Mouse (Mus musculus) neutrophil, adult 65 days (primary cell): ENCODE measurements around the gene Mettl26. TPM values are rescaled to one million over a fixed set of nuclear protein-coding genes. Genes with fewer than 3 reads are reported as not detected.

ENCODE experiments used
- total RNA-seq: library from RNA; stranded (reverse); gene quantifications from 2 replicates; pipeline ENCODE4 v1.2.4, GENCODE M21; 2023

Mettl26 gene
- 6.4 and 6.5 TPM in 2 replicates for total RNA-seq

GRCm38 (mm10) chr17:25874721-25875170 lies at the start of gene Mettl26:
Gene Mettl26, plus strand, starts transcription at chr17:25875074.

GRCm38 (mm10) chr17:25828712-25829557 lies 45.9 kb upstream of the Mettl26 start, which contains the start of gene Jmjd8:
Gene Jmjd8, plus strand, starts transcription at chr17:25828867.

GRCm38 (mm10) chr17:25833291-25833663 lies 41.6 kb upstream of the Mettl26 start, which contains the start of gene Stub1:
Gene Stub1, minus strand, starts transcription at chr17:25833404.

GRCm38 (mm10) chr17:25837076-25837410 lies 37.8 kb upstream of the Mettl26 start, which contains the start of gene Rhbdl1:
Gene Rhbdl1, minus strand, starts transcription at chr17:25837295.

GRCm38 (mm10) chr17:25841117-25841880 lies 33.6 kb upstream of the Mettl26 start, which contains the start of gene Gm20683:
Gene Gm20683, minus strand, starts transcription at chr17:25841763.

GRCm38 (mm10) chr17:25844396-25844901 lies 30.4 kb upstream of the Mettl26 start, which contains the start of gene Rhot2:
Gene Rhot2, minus strand, starts transcription at chr17:25844851.

GRCm38 (mm10) chr17:25860832-25861703 lies 13.8 kb upstream of the Mettl26 start, which contains the start of gene Wdr90:
Gene Wdr90, minus strand, starts transcription at chr17:25861501.

GRCm38 (mm10) chr17:25868601-25869191 lies 6.2 kb upstream of the Mettl26 start, which contains the start of gene Mcrip2:
Gene Mcrip2, minus strand, starts transcription at chr17:25868764.

GRCm38 (mm10) chr17:25880196-25880910 lies 5.5 kb downstream of the Mettl26 start, which contains the start of gene Wfikkn1:
Gene Wfikkn1, minus strand, starts transcription at chr17:25880858.

GRCm38 (mm10) chr17:25919144-25919785 lies 44.4 kb downstream of the Mettl26 start, which contains the start of gene Rab40c:
Gene Rab40c, minus strand, starts transcription at chr17:25919727.

Other genes with a start within 250 kb of the Mettl26 start
- gene Gng13, start 157.9 kb upstream of the Mettl26 start, total RNA-seq, result not detected in 2 replicates
- 9.7 and 18.7 TPM in 2 replicates for gene Chtf18, start 147.7 kb upstream of the Mettl26 start, total RNA-seq
- 4.5 TPM in 2 replicates for gene Rpusd1, start 147.4 kb upstream of the Mettl26 start, total RNA-seq
- not detected in 2 replicates for gene Mslnl, start 139.0 kb upstream of the Mettl26 start, total RNA-seq
- gene Msln, start 120.7 kb upstream of the Mettl26 start, total RNA-seq, result 0.88 TPM in 1 of 2 replicates, not detected in the other
- gene Narfl, start 101.3 kb upstream of the Mettl26 start, total RNA-seq, result 24.6 and 35.5 TPM in 2 replicates
- 10.2 and 14.6 TPM in 2 replicates for gene Haghl, start 89.4 kb upstream of the Mettl26 start, total RNA-seq
- gene Ccdc78, start 88.5 kb upstream of the Mettl26 start, total RNA-seq, result 0.22 TPM in 1 of 2 replicates, not detected in the other
- gene Fam173a, start 82.2 kb upstream of the Mettl26 start, total RNA-seq, result 25.4 and 34.7 TPM in 2 replicates
- gene AC134908.4, start 79.4 kb upstream of the Mettl26 start, total RNA-seq, result not detected in 2 replicates
- 10.9 and 16.2 TPM in 2 replicates for gene Metrn, start 77.9 kb upstream of the Mettl26 start, total RNA-seq
- 0.11 TPM in 1 of 2 replicates, not detected in the other for gene Fbxl16, start 66.0 kb upstream of the Mettl26 start, total RNA-seq
- gene Wdr24, start 51.4 kb upstream of the Mettl26 start, total RNA-seq, result 13.3 and 17.6 TPM in 2 replicates
- gene Jmjd8, start 46.2 kb upstream of the Mettl26 start, total RNA-seq, result 7.7 and 8.2 TPM in 2 replicates
- 35.4 and 46.5 TPM in 2 replicates for gene Stub1, start 41.7 kb upstream of the Mettl26 start, total RNA-seq
- gene Rhbdl1, start 37.8 kb upstream of the Mettl26 start, total RNA-seq, result 0.64 and 1.3 TPM in 2 replicates
- 1.7 and 2.8 TPM in 2 replicates for gene Gm20683, start 33.3 kb upstream of the Mettl26 start, total RNA-seq
- gene Rhot2, start 30.2 kb upstream of the Mettl26 start, total RNA-seq, result 26.5 and 33.7 TPM in 2 replicates
- 21.9 and 25.5 TPM in 2 replicates for gene Wdr90, start 13.6 kb upstream of the Mettl26 start, total RNA-seq
- gene Mcrip2, start 6.3 kb upstream of the Mettl26 start, total RNA-seq, result 1.4 and 3.2 TPM in 2 replicates
- 2.1 and 4.1 TPM in 2 replicates for gene Wfikkn1, start 5.8 kb downstream of the Mettl26 start, total RNA-seq
- gene Rab40c, start 44.7 kb downstream of the Mettl26 start, total RNA-seq, result 13.0 and 17.4 TPM in 2 replicates
- 34.9 and 36.2 TPM in 2 replicates for gene Pigq, start 69.9 kb downstream of the Mettl26 start, total RNA-seq
- gene Nhlrc4, start 69.9 kb downstream of the Mettl26 start, total RNA-seq, result not detected in 2 replicates
- not detected in 2 replicates for gene A930017K11Rik, start 77.5 kb downstream of the Mettl26 start, total RNA-seq
- gene Capn15, start 110.7 kb downstream of the Mettl26 start, total RNA-seq, result 12.0 and 19.3 TPM in 2 replicates
- 0.75 and 1.3 TPM in 2 replicates for gene Rab11fip3, start 194.5 kb downstream of the Mettl26 start, total RNA-seq
- 2.5 and 3.0 TPM in 2 replicates for gene Decr2, start 215.3 kb downstream of the Mettl26 start, total RNA-seq
- gene Nme4, start 220.5 kb downstream of the Mettl26 start, total RNA-seq, result 0.69 and 1.1 TPM in 2 replicates
- gene Tmem8, start 238.2 kb downstream of the Mettl26 start, total RNA-seq, result 63.4 and 78.1 TPM in 2 replicates
- gene Mrpl28, start 248.4 kb downstream of the Mettl26 start, total RNA-seq, result 25.2 and 27.1 TPM in 2 replicates